Mouse (Mus musculus): ENCODE measurements around the gene Cd2. TPM values are rescaled to one million over a fixed set of nuclear protein-coding genes. Genes with fewer than 3 reads are reported as not detected.

Gene Cd2
- polyA plus RNA-seq, 1 experiment from 2014 or later = not detected

GRCm38 (mm10) chr3:101233424-101233823 lies 54.3 kb downstream of the Cd2 start:
- H3K9me3 ChIP-seq (ENCODE audit: control insufficient read depth, low read length) = no peaks in the 10 kb centered on the region
- no peak overlapping the region for H3K4me2 ChIP-seq (ENCODE audit: low read depth, low read length, severe bottlenecking)
- no peak for DNase-seq (ENCODE audit: low spot score)
- H3K9ac ChIP-seq (ENCODE audit: low read length) = no peak overlapping the region
- H3K27ac ChIP-seq (ENCODE audit: low read depth, low read length) = no peak overlapping the region
- H3K4me3 ChIP-seq (ENCODE audit: low read depth, low read length) = no peak overlapping the region
- no peaks in the 10 kb centered on the region for H3K27me3 ChIP-seq (ENCODE audit: control insufficient read depth, insufficient read depth, low read length)
- WGBS = 96% methylated on average over 5 of the region's 5 CpGs
- H3K4me1 ChIP-seq (replicated peaks; ENCODE audit: control insufficient read depth, insufficient read depth, low read length) = peaks cover 2% of the 10 kb centered on the region; the same call in 1 of the 2 replicates
- no peaks in the 10 kb centered on the region for H3K36me3 ChIP-seq (ENCODE audit: control insufficient read depth, insufficient read depth, low read length)
- no peak for ATAC-seq (replicated peaks; ENCODE audit: low FRiP score)

GRCm38 (mm10) chr3:101232570-101232969 lies 55.2 kb downstream of the Cd2 start:
- DNase-seq (ENCODE audit: low spot score) = no peak
- peaks cover 2% of the 10 kb centered on the region; the same call in 1 of the 2 replicates for H3K4me1 ChIP-seq (replicated peaks; ENCODE audit: control insufficient read depth, insufficient read depth, low read length)
- no peaks in the 10 kb centered on the region for H3K9me3 ChIP-seq (ENCODE audit: control insufficient read depth, low read length)
- H3K36me3 ChIP-seq (ENCODE audit: control insufficient read depth, insufficient read depth, low read length) = no peaks in the 10 kb centered on the region
- ATAC-seq (replicated peaks; ENCODE audit: low FRiP score) = no peak
- no peak overlapping the region for H3K27ac ChIP-seq (ENCODE audit: low read depth, low read length)
- H3K27me3 ChIP-seq (ENCODE audit: control insufficient read depth, insufficient read depth, low read length) = no peaks in the 10 kb centered on the region
- 46% methylated on average over 8 of the region's 8 CpGs for WGBS
- H3K9ac ChIP-seq (ENCODE audit: low read length) = no peak overlapping the region
- H3K4me3 ChIP-seq (ENCODE audit: low read depth, low read length) = no peak overlapping the region
- no peak overlapping the region for H3K4me2 ChIP-seq (ENCODE audit: low read depth, low read length, severe bottlenecking)

GRCm38 (mm10) chr3:101230201-101230600 lies 57.5 kb downstream of the Cd2 start:
- DNase-seq (ENCODE audit: low spot score) (no peak), ATAC-seq (replicated peaks; ENCODE audit: low FRiP score) (no peak)
- Histone ChIP-seq H3K9ac (ENCODE audit: low read length) (no peak overlapping the region), H3K9me3 (ENCODE audit: control insufficient read depth, low read length) (no peaks in the 10 kb centered on the region), H3K27ac (ENCODE audit: low read depth, low read length) (no peak overlapping the region), H3K27me3 (ENCODE audit: control insufficient read depth, insufficient read depth, low read length) (no peaks in the 10 kb centered on the region), H3K4me3 (ENCODE audit: low read depth, low read length) (no peak overlapping the region), H3K4me2 (ENCODE audit: low read depth, low read length, severe bottlenecking) (no peak overlapping the region), H3K4me1 (replicated peaks; ENCODE audit: control insufficient read depth, insufficient read depth, low read length) (no peaks in the 10 kb centered on the region), H3K36me3 (ENCODE audit: control insufficient read depth, insufficient read depth, low read length) (no peaks in the 10 kb centered on the region)
- WGBS = 72% methylated on average over 9 of the region's 9 CpGs

DNA sequence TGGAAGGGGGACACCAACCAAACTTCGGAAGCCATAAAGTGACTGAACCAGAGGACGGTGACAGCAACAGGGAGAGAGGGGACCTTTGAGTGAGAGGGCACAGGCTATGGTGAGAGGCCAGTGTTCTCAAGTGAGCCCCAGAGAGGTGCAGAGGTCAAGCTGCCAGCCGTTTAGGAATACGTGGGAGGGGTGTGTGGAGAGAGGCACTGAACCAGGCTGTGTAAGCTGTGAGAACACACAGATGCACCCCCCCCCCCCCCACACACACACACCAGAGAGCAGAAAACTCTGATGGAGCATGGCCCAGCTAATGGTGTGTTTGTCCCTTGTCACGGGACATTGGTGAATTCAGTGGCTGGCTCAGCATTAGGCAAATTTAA lies 58.2 kb downstream of the Cd2 start:
- H3K27ac ChIP-seq (ENCODE audit: low read depth, low read length) = no peak overlapping the region
- DNase-seq (ENCODE audit: low spot score) (no peak), ATAC-seq (replicated peaks; ENCODE audit: low FRiP score) (no peak)
- H3K4me1 ChIP-seq (replicated peaks; ENCODE audit: control insufficient read depth, insufficient read depth, low read length) = no peaks in the 10 kb centered on the region
- no peak overlapping the region for H3K9ac ChIP-seq (ENCODE audit: low read length)
- no peaks in the 10 kb centered on the region for H3K36me3 ChIP-seq (ENCODE audit: control insufficient read depth, insufficient read depth, low read length)
- no peaks in the 10 kb centered on the region for H3K9me3 ChIP-seq (ENCODE audit: control insufficient read depth, low read length)
- no peaks in the 10 kb centered on the region for H3K27me3 ChIP-seq (ENCODE audit: control insufficient read depth, insufficient read depth, low read length)
- WGBS = 57% methylated on average over 5 of the region's 5 CpGs
- no peak overlapping the region for H3K4me2 ChIP-seq (ENCODE audit: low read depth, low read length, severe bottlenecking)
- no peak overlapping the region for H3K4me3 ChIP-seq (ENCODE audit: low read depth, low read length)

DNA sequence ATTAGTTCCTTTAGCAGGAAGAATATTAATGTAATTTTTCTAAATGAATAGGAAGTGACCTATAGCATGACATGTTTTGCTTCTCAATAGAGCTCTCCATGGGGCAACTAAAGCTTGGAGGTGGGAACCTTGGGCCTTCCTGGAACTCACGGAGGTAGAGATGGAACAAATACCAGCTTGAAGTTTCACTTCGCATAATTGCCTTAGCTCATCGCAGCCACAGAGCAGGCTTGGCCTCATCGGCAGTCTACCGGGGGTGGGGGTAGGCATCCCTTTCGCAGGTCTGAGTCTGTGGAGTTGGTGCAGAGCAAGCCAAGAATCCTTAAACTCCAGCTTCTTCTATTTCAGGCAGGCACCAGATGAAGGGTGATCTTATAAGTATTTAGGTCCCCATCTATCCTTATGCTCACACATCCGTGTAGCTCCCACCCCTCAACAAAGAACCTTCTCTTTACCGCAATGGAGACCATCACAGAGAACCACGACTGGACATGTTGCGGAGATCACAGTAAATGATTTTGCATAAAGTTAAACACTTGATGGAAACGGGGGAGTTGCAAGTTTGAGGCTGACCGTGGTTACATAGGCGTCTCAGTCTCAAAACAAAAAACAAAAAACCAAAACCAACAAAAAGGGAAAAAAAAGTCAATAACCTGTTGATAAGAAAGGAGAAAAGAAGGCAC lies 58.7 kb downstream of the Cd2 start:
- ATAC-seq (replicated peaks; ENCODE audit: low FRiP score) = no peak
- Histone ChIP-seq H3K4me3 (ENCODE audit: low read depth, low read length) (no peak overlapping the region), H3K27ac (ENCODE audit: low read depth, low read length) (no peak overlapping the region), H3K9me3 (ENCODE audit: control insufficient read depth, low read length) (no peaks in the 10 kb centered on the region), H3K27me3 (ENCODE audit: control insufficient read depth, insufficient read depth, low read length) (no peaks in the 10 kb centered on the region), H3K4me2 (ENCODE audit: low read depth, low read length, severe bottlenecking) (no peak overlapping the region), H3K36me3 (ENCODE audit: control insufficient read depth, insufficient read depth, low read length) (no peaks in the 10 kb centered on the region), H3K4me1 (replicated peaks; ENCODE audit: control insufficient read depth, insufficient read depth, low read length) (no peaks in the 10 kb centered on the region), H3K9ac (ENCODE audit: low read length) (no peak overlapping the region)
- DNase-seq (ENCODE audit: low spot score) = no peak
- 88% methylated on average over 13 of the region's 13 CpGs for WGBS

DNA sequence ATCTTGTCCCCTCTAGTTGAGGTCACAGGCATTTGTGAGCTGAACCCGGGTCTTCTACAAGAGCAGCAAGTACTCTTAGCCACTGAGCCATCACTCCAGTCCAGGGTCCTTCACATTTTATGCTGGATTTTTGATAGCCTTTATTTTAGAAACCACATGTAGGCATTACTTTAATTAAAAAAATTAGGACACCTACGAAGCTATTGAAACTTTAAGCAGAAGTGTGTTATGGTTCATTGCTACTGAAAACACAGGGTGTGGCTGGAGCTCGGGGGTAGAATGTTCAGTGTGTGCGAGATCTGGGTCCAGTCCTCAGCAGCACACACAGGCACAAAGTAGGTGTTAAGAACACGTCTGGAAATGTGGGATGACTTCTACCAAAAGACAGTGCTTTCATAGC lies 59.7 kb downstream of the Cd2 start:
- Histone ChIP-seq H3K9ac (ENCODE audit: low read length) (no peak overlapping the region), H3K4me2 (ENCODE audit: low read depth, low read length, severe bottlenecking) (no peak overlapping the region), H3K9me3 (ENCODE audit: control insufficient read depth, low read length) (no peaks in the 10 kb centered on the region), H3K27me3 (ENCODE audit: control insufficient read depth, insufficient read depth, low read length) (no peaks in the 10 kb centered on the region), H3K27ac (ENCODE audit: low read depth, low read length) (no peak overlapping the region), H3K4me1 (replicated peaks; ENCODE audit: control insufficient read depth, insufficient read depth, low read length) (no peaks in the 10 kb centered on the region), H3K4me3 (ENCODE audit: low read depth, low read length) (no peak overlapping the region), H3K36me3 (ENCODE audit: control insufficient read depth, insufficient read depth, low read length) (no peaks in the 10 kb centered on the region)
- ATAC-seq (replicated peaks; ENCODE audit: low FRiP score) (no peak), DNase-seq (ENCODE audit: low spot score) (no peak)
- 77% methylated on average over 5 of the region's 5 CpGs for WGBS

Other genes with a start within 250 kb of the Cd2 start
- 5.1 and 5.3 TPM in 2 replicates for gene Ptgfrn, start 177.7 kb downstream of the Cd2 start, polyA plus RNA-seq (2014; fragmentation: Nextera tagmentation; extraction: Ambion mirVana)
- 19.1 and 19.3 TPM in 2 replicates for gene Igsf3, start 89.1 kb upstream of the Cd2 start, polyA plus RNA-seq (2014; fragmentation: Nextera tagmentation; extraction: Ambion mirVana)

All from forebrain, embryonic 11.5 days (tissue).